Mouse (Mus musculus) forebrain, embryonic 12.5 days (tissue): ENCODE results near the gene Map3k19. TPM values are rescaled to one million over a fixed set of nuclear protein-coding genes. Genes with fewer than 3 reads are reported as not detected.

ENCODE experiments used
- ATAC-seq: fragments of 200-750 bp; cut with Nextera tagmentation; 2 replicates; pipeline ENCODE4 v1.8.0; 2017; ENCODE audit warnings: moderate TSS enrichment; ENCODE audit not compliant: low FRiP score
- H3K27ac ChIP-seq: fragments of 300-500 bp; sonication (generic); 2 replicates; pipeline ENCODE4 v1.5.1; 2016; ENCODE audit warnings: mild to moderate bottlenecking
- H3K27me3 ChIP-seq: fragments of 300-500 bp; sonication (generic); 2 replicates; pipeline ENCODE4 v1.6.1; 2016; ENCODE audit warnings: mild to moderate bottlenecking
- H3K36me3 ChIP-seq: fragments of 300-500 bp; sonication (generic); replicated peaks from 2 replicates; pipeline ENCODE4 v1.6.1; 2016; ENCODE audit warnings: mild to moderate bottlenecking
- H3K4me1 ChIP-seq: fragments of 300-500 bp; sonication (generic); 2 replicates; pipeline ENCODE4 v1.6.1; 2016
- H3K4me2 ChIP-seq: fragments of 300-500 bp; sonication (generic); 2 replicates; pipeline ENCODE4 v1.6.1; 2016; ENCODE audit warnings: mild to moderate bottlenecking, moderate library complexity
- H3K4me3 ChIP-seq: fragments of 300-500 bp; sonication (generic); replicated peaks from 2 replicates; pipeline ENCODE4 v1.5.1; 2016; ENCODE audit warnings: mild to moderate bottlenecking
- H3K9ac ChIP-seq: fragments of 300-500 bp; sonication (generic); 2 replicates; pipeline ENCODE4 v1.6.1; 2016; ENCODE audit warnings: mild to moderate bottlenecking
- H3K9me3 ChIP-seq: fragments of 300-500 bp; sonication (generic); 2 replicates; pipeline ENCODE4 v1.6.1; 2016
- WGBS: fragments of 180-500 bp; shearing (Covaris S2); methylation state at CpG from one replicate; pipeline ENCODE4 v1.1.7; 2016; 5-methylcytosine and 5-hydroxymethylcytosine counted together
- polyA plus RNA-seq: library from polyadenylated mRNA; unstranded; fragments of >200 nt; fragmentation: Nextera tagmentation; extraction: Ambion mirVana; gene quantifications from 2 replicates; pipeline ENCODE4 v1.2.1, GENCODE M21; 2016

Gene Map3k19
- polyA plus RNA-seq, result 0.17 and 0.27 TPM in 2 replicates

- 81% methylated on average over 14 of the region's 14 CpGs for WGBS
- no peak within 1 kb of the TSS for H3K27ac ChIP-seq
- H3K9ac ChIP-seq, result no peak within 1 kb of the TSS
Observed at GRCm38 (mm10) chr1:127854486-127855222, at the start of gene Map3k19. Gene Map3k19, minus strand, starts transcription at chr1:127855031.

GRCm38 (mm10) chr1:127899401-127899800, 44.6 kb upstream of the Map3k19 start:
- no peaks in the 10 kb centered on the region for H3K9me3 ChIP-seq
- ATAC-seq, result no peak
- H3K4me2 ChIP-seq, result no peak overlapping the region
- WGBS, result 92% methylated on average over 1 of the region's 1 CpGs
- H3K27me3 ChIP-seq, result no peaks in the 10 kb centered on the region
- H3K36me3 ChIP-seq, result peaks cover 5% of the 10 kb centered on the region
- no peaks in the 10 kb centered on the region for H3K4me1 ChIP-seq
- no peak overlapping the region for H3K27ac ChIP-seq
- H3K4me3 ChIP-seq, result no peak overlapping the region
- no peak overlapping the region for H3K9ac ChIP-seq

More at GRCm38 (mm10) chr1:127854486-127855222, at the start of gene Map3k19:
- H3K9me3 ChIP-seq, result no peaks in the 10 kb centered on the region
- no peak for ATAC-seq
- no peak within 1 kb of the TSS for H3K4me3 ChIP-seq
- H3K4me1 ChIP-seq, result no peaks in the 10 kb centered on the region
- H3K27me3 ChIP-seq, result no peaks in the 10 kb centered on the region
- no peaks in the 10 kb centered on the region for H3K36me3 ChIP-seq
- H3K4me2 ChIP-seq, result no peak within 1 kb of the TSS

- no peaks in the 10 kb centered on the region for H3K9me3 ChIP-seq
- peak overlapping the region; percentile 64 for H3K4me2 ChIP-seq
- peak overlapping the region; percentile 72 for H3K9ac ChIP-seq
- no peaks in the 10 kb centered on the region for H3K27me3 ChIP-seq
- WGBS, result 53% methylated on average over 8 of the region's 8 CpGs
- no peak for ATAC-seq
- peaks cover 4% of the 10 kb centered on the region; the same call in 1 of the 2 replicates for H3K4me1 ChIP-seq
- no peak overlapping the region for H3K27ac ChIP-seq
- peaks cover 14% of the 10 kb centered on the region for H3K36me3 ChIP-seq
- peak overlapping the region; percentile 73 for H3K4me3 ChIP-seq
Observed at GRCm38 (mm10) chr1:127869276-127869675, 14.4 kb upstream of the Map3k19 start.

- no peak within 1 kb of the TSS for H3K27ac ChIP-seq
- peaks cover 10% of the 10 kb centered on the region for H3K36me3 ChIP-seq
- H3K9ac ChIP-seq, result peak within 1 kb of the TSS; percentile 72
- no peaks in the 10 kb centered on the region for H3K9me3 ChIP-seq
- 11% methylated on average over 47 of the region's 47 CpGs for WGBS
- H3K4me3 ChIP-seq, result peak within 1 kb of the TSS; percentile 73
- H3K4me1 ChIP-seq, result peaks cover 4% of the 10 kb centered on the region; the same call in 1 of the 2 replicates
- peak within 1 kb of the TSS; percentile 64 for H3K4me2 ChIP-seq
- peak; percentile 100 for ATAC-seq
- no peaks in the 10 kb centered on the region for H3K27me3 ChIP-seq
Observed at GRCm38 (mm10) chr1:127868300-127869261, 13.8 kb upstream of the Map3k19 start, which contains the start of gene Rab3gap1. Gene Rab3gap1, plus strand, starts transcription at chr1:127868773.

- Histone ChIP-seq H3K4me1 (no peaks in the 10 kb centered on the region), H3K4me3 (no peak overlapping the region), H3K4me2 (no peak overlapping the region), H3K9ac (no peak overlapping the region), H3K27me3 (no peaks in the 10 kb centered on the region), H3K36me3 (no peaks in the 10 kb centered on the region), H3K27ac (no peak overlapping the region), H3K9me3 (no peaks in the 10 kb centered on the region)
- no peak for ATAC-seq
- WGBS, result 56% methylated on average over 7 of the region's 7 CpGs
Observed at GRCm38 (mm10) chr1:127863806-127864205, 9.0 kb upstream of the Map3k19 start.

- Histone ChIP-seq H3K9ac (no peak overlapping the region), H3K9me3 (no peaks in the 10 kb centered on the region), H3K36me3 (no peaks in the 10 kb centered on the region), H3K4me2 (no peak overlapping the region), H3K4me1 (no peaks in the 10 kb centered on the region), H3K4me3 (no peak overlapping the region), H3K27me3 (no peaks in the 10 kb centered on the region), H3K27ac (no peak overlapping the region)
- 87% methylated on average over 5 of the region's 5 CpGs for WGBS
- no peak for ATAC-seq
Observed at GRCm38 (mm10) chr1:127861900-127862299, 7.1 kb upstream of the Map3k19 start.

- H3K27me3 ChIP-seq, result no peaks in the 10 kb centered on the region
- no peak overlapping the region for H3K4me3 ChIP-seq
- H3K36me3 ChIP-seq, result no peaks in the 10 kb centered on the region
- WGBS, result 90% methylated on average over 4 of the region's 4 CpGs
- no peak overlapping the region for H3K9ac ChIP-seq
- H3K9me3 ChIP-seq, result no peaks in the 10 kb centered on the region
- no peak overlapping the region for H3K27ac ChIP-seq
- no peaks in the 10 kb centered on the region for H3K4me1 ChIP-seq
- H3K4me2 ChIP-seq, result no peak overlapping the region
- ATAC-seq, result no peak
Observed at GRCm38 (mm10) chr1:127860492-127860891, 5.7 kb upstream of the Map3k19 start.

GRCm38 (mm10) chr1:127859799-127860400, 5.1 kb upstream of the Map3k19 start:
- no peaks in the 10 kb centered on the region for H3K9me3 ChIP-seq
- ATAC-seq, result no peak
- H3K27me3 ChIP-seq, result no peaks in the 10 kb centered on the region
- H3K4me2 ChIP-seq, result no peak overlapping the region
- H3K4me3 ChIP-seq, result no peak overlapping the region
- no peaks in the 10 kb centered on the region for H3K36me3 ChIP-seq
- no peaks in the 10 kb centered on the region for H3K4me1 ChIP-seq
- H3K27ac ChIP-seq, result no peak overlapping the region
- 90% methylated on average over 6 of the region's 6 CpGs for WGBS
- no peak overlapping the region for H3K9ac ChIP-seq

GRCm38 (mm10) chr1:127858945-127859648, 4.3 kb upstream of the Map3k19 start:
- no peak for ATAC-seq
- Histone ChIP-seq H3K27ac (no peak overlapping the region), H3K9me3 (no peaks in the 10 kb centered on the region), H3K4me2 (no peak overlapping the region), H3K4me1 (no peaks in the 10 kb centered on the region), H3K36me3 (no peaks in the 10 kb centered on the region), H3K27me3 (no peaks in the 10 kb centered on the region), H3K4me3 (no peak overlapping the region), H3K9ac (no peak overlapping the region)
- 86% methylated on average over 9 of the region's 9 CpGs for WGBS

GRCm38 (mm10) chr1:127850075-127850610, 4.7 kb downstream of the Map3k19 start:
- Histone ChIP-seq H3K9me3 (no peaks in the 10 kb centered on the region), H3K27ac (no peak overlapping the region), H3K27me3 (no peaks in the 10 kb centered on the region), H3K4me1 (no peaks in the 10 kb centered on the region), H3K4me3 (no peak overlapping the region), H3K9ac (no peak overlapping the region), H3K36me3 (no peaks in the 10 kb centered on the region), H3K4me2 (no peak overlapping the region)
- no peak for ATAC-seq
- 90% methylated on average over 7 of the region's 7 CpGs for WGBS

GRCm38 (mm10) chr1:127845472-127845871, 9.4 kb downstream of the Map3k19 start:
- 89% methylated on average over 5 of the region's 5 CpGs for WGBS
- Histone ChIP-seq H3K9ac (no peak overlapping the region), H3K4me3 (no peak overlapping the region), H3K4me2 (no peak overlapping the region), H3K4me1 (no peaks in the 10 kb centered on the region), H3K27me3 (no peaks in the 10 kb centered on the region), H3K27ac (no peak overlapping the region), H3K36me3 (no peaks in the 10 kb centered on the region), H3K9me3 (no peaks in the 10 kb centered on the region)
- no peak for ATAC-seq
